Mouse (Mus musculus) testis, adult 2 months (tissue): ENCODE results near the gene Slc6a18. TPM values are rescaled to one million over a fixed set of nuclear protein-coding genes. Genes with fewer than 3 reads are reported as not detected.
"Not testable (repeated sequence)": the region's sequence is repeated elsewhere in the genome, so short reads cannot be mapped to it uniquely, and the experiment has no call there.

Experiments
- H3K27ac ChIP-seq: fragments of 200-500 bp; 2 replicates; pipeline ENCODE4 v1.5.1; 2012; ENCODE audit warnings: low read depth, low read length; ENCODE audit not compliant: control insufficient read depth, insufficient read depth
- H3K27me3 ChIP-seq: fragments of 200-500 bp; 2 replicates; pipeline ENCODE4 v1.6.1; 2012; ENCODE audit warnings: mild to moderate bottlenecking, low read length, moderate library complexity; ENCODE audit not compliant: control insufficient read depth, insufficient read depth
- H3K36me3 ChIP-seq: fragments of 200-500 bp; 2 replicates; pipeline ENCODE4 v1.6.1; 2012; ENCODE audit warnings: mild to moderate bottlenecking, low read length; ENCODE audit not compliant: control insufficient read depth, insufficient read depth
- H3K4me1 ChIP-seq: fragments of 200-500 bp; 2 replicates; pipeline ENCODE4 v1.6.1; 2012; ENCODE audit warnings: low read length; ENCODE audit not compliant: control insufficient read depth, insufficient read depth
- H3K4me3 ChIP-seq: fragments of 200-500 bp; 2 replicates; pipeline ENCODE4 v1.5.1; 2012; ENCODE audit warnings: low read depth, mild to moderate bottlenecking, low read length, moderate library complexity, mixed read lengths; ENCODE audit not compliant: control insufficient read depth
- CTCF ChIP-seq: fragments of 200-500 bp; IDR thresholded peaks from 2 replicates; pipeline ENCODE4 v1.5.1; 2012; ENCODE audit warnings: low read depth, mild to moderate bottlenecking, inconsistent platforms, low read length, moderate library complexity; ENCODE audit not compliant: control insufficient read depth, insufficient read depth, insufficient replicate concordance
- POLR2A ChIP-seq: fragments of 200-500 bp; IDR thresholded peaks from 2 replicates; pipeline ENCODE4 v1.6.1; 2012; ENCODE audit warnings: low read depth, mild to moderate bottlenecking, inconsistent platforms, low read length, moderate library complexity; ENCODE audit not compliant: control insufficient read depth
- polyA plus RNA-seq: library from polyadenylated mRNA; depleted of rRNA; stranded (reverse); fragments of >200 nt; gene quantifications from 2 replicates; pipeline ENCODE4 v1.2.3, GENCODE M21; 2012

Slc6a18 gene
- polyA plus RNA-seq, 1 experiment = 0.52 TPM

GRCm38 (mm10) chr13:73711803-73712202 lies 34.0 kb upstream of the Slc6a18 start:
- TF ChIP-seq CTCF = no peak
- TF ChIP-seq POLR2A = no peak
- Histone ChIP-seq H3K4me1 (no peaks in the 10 kb centered on the region), H3K36me3 (no peaks in the 10 kb centered on the region), H3K27me3 (no peaks in the 10 kb centered on the region), H3K4me3 (no peak overlapping the region), H3K27ac (no peak overlapping the region)

- no peaks in the 10 kb centered on the region for H3K4me1 ChIP-seq
Observed at GRCm38 (mm10) chr13:73711221-73711620, 33.4 kb upstream of the Slc6a18 start.

GRCm38 (mm10) chr13:73709491-73709890 lies 31.7 kb upstream of the Slc6a18 start:
- H3K27ac ChIP-seq = no peak overlapping the region
- no peaks in the 10 kb centered on the region for H3K27me3 ChIP-seq
- H3K4me3 ChIP-seq = no peak overlapping the region
- no peaks in the 10 kb centered on the region for H3K4me1 ChIP-seq
- H3K36me3 ChIP-seq = no peaks in the 10 kb centered on the region
- TF ChIP-seq CTCF (no peak), POLR2A (no peak)

More at GRCm38 (mm10) chr13:73711221-73711620, 33.4 kb upstream of the Slc6a18 start:
- TF ChIP-seq POLR2A (no peak), CTCF (no peak)
- Histone ChIP-seq H3K27me3 (no peaks in the 10 kb centered on the region), H3K4me3 (no peak overlapping the region), H3K27ac (no peak overlapping the region), H3K36me3 (no peaks in the 10 kb centered on the region)

- Histone ChIP-seq H3K27me3 (no peaks in the 10 kb centered on the region), H3K4me3 (no peak within 1 kb of the TSS), H3K27ac (no peak within 1 kb of the TSS), H3K4me1 (no peaks in the 10 kb centered on the region), H3K36me3 (no peaks in the 10 kb centered on the region)
- no peak for TF ChIP-seq CTCF
- TF ChIP-seq POLR2A = no peak
Observed at GRCm38 (mm10) chr13:73704694-73705325, 27.0 kb upstream of the Slc6a18 start, which contains the start of gene Slc6a19. Slc6a19 (minus strand) TSS chr13:73704865.

- H3K36me3 ChIP-seq, H3K4me3 ChIP-seq, H3K27me3 ChIP-seq, H3K4me1 ChIP-seq, H3K27ac ChIP-seq: not testable (repeated sequence)
Observed at GRCm38 (mm10) chr13:73703486-73703885, 25.7 kb upstream of the Slc6a18 start.

GRCm38 (mm10) chr13:73702776-73703175 lies 25.0 kb upstream of the Slc6a18 start:
- no peaks in the 10 kb centered on the region for H3K4me1 ChIP-seq
- no peak overlapping the region for H3K27ac ChIP-seq
- H3K27me3 ChIP-seq = no peaks in the 10 kb centered on the region
- no peak for TF ChIP-seq POLR2A
- TF ChIP-seq CTCF = no peak
- H3K36me3 ChIP-seq = no peaks in the 10 kb centered on the region
- H3K4me3 ChIP-seq = no peak overlapping the region

GRCm38 (mm10) chr13:73701161-73701883 lies 23.5 kb upstream of the Slc6a18 start:
- H3K27me3 ChIP-seq = no peaks in the 10 kb centered on the region
- H3K36me3 ChIP-seq = no peaks in the 10 kb centered on the region
- no peak overlapping the region for H3K27ac ChIP-seq
- H3K4me1 ChIP-seq = no peaks in the 10 kb centered on the region
- TF ChIP-seq POLR2A (no peak), CTCF (no peak)
- H3K4me3 ChIP-seq = no peak overlapping the region

- no peak for TF ChIP-seq POLR2A
- TF ChIP-seq CTCF = no peak
- Histone ChIP-seq H3K4me3 (no peak overlapping the region), H3K27me3 (no peaks in the 10 kb centered on the region), H3K27ac (no peak overlapping the region), H3K36me3 (no peaks in the 10 kb centered on the region), H3K4me1 (no peaks in the 10 kb centered on the region)
Observed at GRCm38 (mm10) chr13:73700554-73700953, 22.7 kb upstream of the Slc6a18 start.
